Mouse (Mus musculus): ENCODE data around the gene Ap3s2.

Ap3s2 gene

GRCm38 (mm10) chr7:79920344-79920983 lies at the start of gene Ap3s2:
Ap3s2 (minus strand) TSS chr7:79920649.
- peak; percentile 87 for DNase-seq

- DNase-seq: no peak
These were observed 47.9 kb upstream of the Ap3s2 start for GRCm38 (mm10) chr7:79968326-79968725.

GRCm38 (mm10) chr7:79961600-79961999 lies 41.2 kb upstream of the Ap3s2 start:
- DNase-seq: no peak

- no peak for DNase-seq
These were observed 35.7 kb upstream of the Ap3s2 start for GRCm38 (mm10) chr7:79956131-79956530.

- no peak for DNase-seq
These were observed 34.4 kb upstream of the Ap3s2 start for GRCm38 (mm10) chr7:79954890-79955289.

- DNase-seq: no peak
These were observed 30.6 kb upstream of the Ap3s2 start for GRCm38 (mm10) chr7:79951038-79951437.

GRCm38 (mm10) chr7:79950236-79950635 lies 29.8 kb upstream of the Ap3s2 start:
- DNase-seq: no peak

GRCm38 (mm10) chr7:79935511-79936205 lies 15.2 kb upstream of the Ap3s2 start:
- no peak for DNase-seq

GRCm38 (mm10) chr7:79934862-79935510 lies 14.5 kb upstream of the Ap3s2 start, which contains the start of gene Arpin:
Arpin (minus strand) TSS chr7:79935359.
- DNase-seq: peak; percentile 68

GRCm38 (mm10) chr7:79934461-79934860 lies 14.0 kb upstream of the Ap3s2 start:
- DNase-seq: peak; percentile 55

GRCm38 (mm10) chr7:79928516-79929052 lies 8.1 kb upstream of the Ap3s2 start:
- no peak for DNase-seq

GRCm38 (mm10) chr7:79914556-79914955 lies 5.9 kb downstream of the Ap3s2 start:
- DNase-seq: no peak

- DNase-seq: no peak
These were observed 13.1 kb downstream of the Ap3s2 start for GRCm38 (mm10) chr7:79907356-79907755.

- no peak for DNase-seq
These were observed 13.5 kb downstream of the Ap3s2 start for GRCm38 (mm10) chr7:79906914-79907313.

GRCm38 (mm10) chr7:79905193-79905592 lies 15.3 kb downstream of the Ap3s2 start:
- no peak for DNase-seq

- no peak for DNase-seq
These were observed 17.2 kb downstream of the Ap3s2 start for GRCm38 (mm10) chr7:79903160-79903792.

- no peak for DNase-seq
These were observed 19.7 kb downstream of the Ap3s2 start for GRCm38 (mm10) chr7:79900753-79901152.

- no peak for DNase-seq
These were observed 25.2 kb downstream of the Ap3s2 start for GRCm38 (mm10) chr7:79895225-79895624.

- DNase-seq: no peak
These were observed 25.7 kb downstream of the Ap3s2 start for GRCm38 (mm10) chr7:79894790-79895189.

GRCm38 (mm10) chr7:79892576-79893428 lies 27.6 kb downstream of the Ap3s2 start:
- DNase-seq: no peak

- no peak for DNase-seq
These were observed 29.8 kb downstream of the Ap3s2 start for GRCm38 (mm10) chr7:79890436-79891221.

Data from cerebellum, adult 11 months (tissue).